Mouse (Mus musculus) liver, postnatal 0 days (tissue): ENCODE results near the gene Cd99l2. TPM values are rescaled to one million over a fixed set of nuclear protein-coding genes. Genes with fewer than 3 reads are reported as not detected.

Experiments
- ATAC-seq: fragments of 200-750 bp; cut with Nextera tagmentation; 2 replicates; pipeline ENCODE4 v1.8.0; 2017; ENCODE audit warnings: mild to moderate bottlenecking, moderate library complexity
- DNase-seq: peaks from one replicate; pipeline ENCODE4 v3.0.0-alpha.2; 2016
- H3K27ac ChIP-seq: fragments of 300-500 bp; sonication (generic); 2 replicates; pipeline ENCODE4 v1.5.1; 2014; ENCODE audit warnings: antibody characterized with exemption, moderate library complexity, mild to moderate bottlenecking, low read depth
- H3K27me3 ChIP-seq: fragments of 300-500 bp; sonication (generic); 2 replicates; pipeline ENCODE4 v1.6.1; 2014; ENCODE audit warnings: low read length, control low read depth, mixed read lengths; ENCODE audit not compliant: insufficient read depth
- H3K36me3 ChIP-seq: fragments of 300-500 bp; sonication (generic); replicated peaks from 2 replicates; pipeline ENCODE4 v1.6.1; 2014; ENCODE audit warnings: mild to moderate bottlenecking, control low read depth, low read length, moderate library complexity, mixed read lengths; ENCODE audit not compliant: insufficient read depth
- H3K4me1 ChIP-seq: fragments of 300-500 bp; sonication (generic); 2 replicates; pipeline ENCODE4 v1.6.1; 2014; ENCODE audit warnings: antibody characterized with exemption, mild to moderate bottlenecking, control low read depth; ENCODE audit not compliant: insufficient read depth
- H3K4me2 ChIP-seq: fragments of 300-500 bp; sonication (generic); 2 replicates; pipeline ENCODE4 v1.6.1; 2014; ENCODE audit warnings: low read depth, mild to moderate bottlenecking, low read length, moderate library complexity, mixed read lengths
- H3K4me3 ChIP-seq: fragments of 300-500 bp; sonication (generic); 2 replicates; pipeline ENCODE4 v1.5.1; 2014; ENCODE audit warnings: low read depth, low read length
- H3K9ac ChIP-seq: fragments of 300-500 bp; sonication (generic); replicated peaks from 2 replicates; pipeline ENCODE4 v1.6.1; 2014; ENCODE audit warnings: mild to moderate bottlenecking, moderate library complexity
- H3K9me3 ChIP-seq: fragments of 300-500 bp; sonication (generic); 2 replicates; pipeline ENCODE4 v1.6.1; 2016; ENCODE audit warnings: mild to moderate bottlenecking, control low read depth, low read length, mixed read lengths
- CTCF ChIP-seq: sonication (generic); IDR thresholded peaks from 2 replicates; pipeline ENCODE4 v1.5.1; 2016; ENCODE audit warnings: antibody characterized with exemption, low read depth
- EP300 ChIP-seq: IDR thresholded peaks from 2 replicates; pipeline ENCODE4 v1.6.1; 2016; ENCODE audit warnings: antibody characterized with exemption, low read depth, mild to moderate bottlenecking
- WGBS: fragments of 180-500 bp; shearing (Covaris S2); extraction: QIAGEN DNeasy Blood & Tissue Kit; methylation state at CpG from one replicate; pipeline ENCODE4 v1.1.7; 2014; ENCODE audit not compliant: insufficient replicate concordance; 5-methylcytosine and 5-hydroxymethylcytosine counted together
- microRNA-seq: library from miRNA; unstranded; fragments of <30 nt; microRNA quantifications from one replicate; pipeline ENCODE4, GENCODE M21; 2016
- polyA plus RNA-seq: library from polyadenylated mRNA; unstranded; fragments of >200 nt; fragmentation: Nextera tagmentation; extraction: Ambion mirVana; gene quantifications from 2 replicates; pipeline ENCODE4 v1.2.1, GENCODE M21; 2015

Gene Cd99l2
- polyA plus RNA-seq, 1 experiment from 2014 or later, result 6.2 TPM

DNA sequence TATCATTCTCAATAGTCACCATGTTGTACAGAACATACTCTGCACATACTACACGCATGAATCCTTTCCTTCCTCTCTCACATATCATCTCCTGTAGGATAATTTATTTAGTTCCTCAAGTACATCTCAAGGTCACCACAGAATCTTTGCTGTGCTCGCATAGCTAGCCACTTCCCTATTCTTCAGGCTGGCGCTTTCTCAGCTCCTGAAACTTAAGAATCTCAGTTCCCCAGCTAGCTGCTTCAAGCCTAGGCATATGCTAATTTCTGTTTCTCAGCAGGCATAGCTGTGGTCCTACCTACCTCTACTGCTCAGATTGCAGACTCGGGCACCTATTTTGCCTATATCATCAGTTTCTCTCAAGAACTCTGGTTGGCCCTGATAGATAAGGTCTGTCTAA is 96.3 kb downstream of the Cd99l2 start:
- WGBS, result 57% methylated on average over 4 of the region's 4 CpGs

DNA sequence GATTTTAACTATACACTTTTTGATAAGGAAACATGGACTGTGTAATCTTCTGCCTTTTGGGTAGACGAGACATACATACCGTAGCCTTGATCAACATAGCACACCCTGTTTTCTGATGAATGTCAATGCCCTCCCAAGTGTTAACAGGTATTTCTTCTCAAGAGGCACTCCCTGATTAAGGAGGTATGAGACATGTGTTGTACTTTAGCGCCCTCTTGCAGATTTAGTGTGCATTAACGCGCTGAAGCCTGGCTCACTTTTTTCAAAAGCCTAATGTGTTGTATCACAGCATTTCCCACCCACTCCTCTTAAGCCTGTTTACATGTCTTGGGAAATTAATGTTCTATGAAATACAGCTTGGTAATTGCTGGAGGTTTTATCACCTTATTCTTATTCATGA is 111.1 kb downstream of the Cd99l2 start:
- 53% methylated on average over 5 of the region's 5 CpGs for WGBS
- DNase-seq (peak; percentile 13), ATAC-seq (no peak)
- Histone ChIP-seq H3K4me1 (no peaks in the 10 kb centered on the region), H3K27me3 (no peaks in the 10 kb centered on the region), H3K4me3 (no peak overlapping the region), H3K27ac (no peak overlapping the region), H3K9me3 (no peaks in the 10 kb centered on the region), H3K36me3 (no peaks in the 10 kb centered on the region), H3K4me2 (no peak overlapping the region), H3K9ac (no peak overlapping the region)
- TF ChIP-seq CTCF (peak; percentile 68), EP300 (no peak)

More for the DNA sequence above, 96.3 kb downstream of the Cd99l2 start:
- no peak overlapping the region for H3K9ac ChIP-seq
- H3K4me1 ChIP-seq, result no peaks in the 10 kb centered on the region
- H3K27me3 ChIP-seq, result no peaks in the 10 kb centered on the region; the same call in 1 of the 2 replicates
- no peaks in the 10 kb centered on the region for H3K9me3 ChIP-seq
- ATAC-seq (no peak), DNase-seq (no peak)
- no peak overlapping the region for H3K4me2 ChIP-seq
- peaks cover 3% of the 10 kb centered on the region; the same call in 1 of the 2 replicates for H3K36me3 ChIP-seq
- no peak overlapping the region for H3K27ac ChIP-seq
- TF ChIP-seq CTCF, result no peak
- TF ChIP-seq EP300, result no peak
- no peak overlapping the region for H3K4me3 ChIP-seq

DNA sequence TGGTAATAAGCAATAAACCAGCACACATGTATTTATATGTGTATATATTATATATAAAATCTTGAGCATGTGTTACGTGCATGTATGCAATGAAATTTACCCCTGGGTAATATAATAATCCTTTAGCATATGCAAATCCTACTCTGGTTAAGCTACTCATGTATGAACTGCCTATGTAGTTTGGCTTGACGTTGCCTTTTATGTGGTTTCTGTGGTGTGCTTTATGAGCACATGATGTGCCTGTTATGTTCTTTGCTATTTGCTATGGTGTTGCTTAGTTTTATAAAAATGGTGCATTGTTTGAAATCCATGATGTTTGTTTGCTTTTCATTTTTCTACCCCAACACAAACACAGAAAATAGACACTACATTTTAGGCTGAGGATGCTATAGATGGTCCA is 114.2 kb downstream of the Cd99l2 start:
- H3K9ac ChIP-seq, result no peak overlapping the region
- TF ChIP-seq CTCF (no peak), EP300 (no peak)
- no peak for ATAC-seq
- no peaks in the 10 kb centered on the region for H3K4me1 ChIP-seq
- 83% methylated on average over 2 of the region's 2 CpGs for WGBS
- H3K9me3 ChIP-seq, result no peaks in the 10 kb centered on the region
- no peak overlapping the region for H3K4me3 ChIP-seq
- DNase-seq, result no peak
- H3K27me3 ChIP-seq, result no peaks in the 10 kb centered on the region
- no peaks in the 10 kb centered on the region for H3K36me3 ChIP-seq
- H3K4me2 ChIP-seq, result no peak overlapping the region
- no peak overlapping the region for H3K27ac ChIP-seq

DNA sequence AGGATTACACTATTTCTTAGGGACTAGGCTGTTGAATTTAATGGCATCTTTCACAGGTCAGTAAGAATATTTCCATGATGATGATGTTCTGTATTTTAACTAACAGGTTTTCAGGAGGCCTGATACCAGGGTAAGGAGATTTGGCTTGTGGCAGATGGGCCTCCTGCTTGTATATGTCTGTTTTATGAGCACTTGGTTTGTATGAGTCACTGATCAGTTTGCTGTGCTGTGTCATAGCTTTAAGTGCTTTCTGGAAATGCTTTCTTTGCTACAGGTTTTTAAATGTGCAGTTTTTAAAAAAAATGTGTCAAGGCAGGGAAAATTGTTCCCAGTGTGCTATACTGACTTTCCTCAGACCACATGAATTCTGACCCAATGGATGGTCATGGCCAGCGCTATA is 115.9 kb downstream of the Cd99l2 start:
- no peaks in the 10 kb centered on the region for H3K27me3 ChIP-seq
- WGBS, result 91% methylated on average over 1 of the region's 1 CpGs
- no peaks in the 10 kb centered on the region for H3K9me3 ChIP-seq
- TF ChIP-seq CTCF, result no peak
- TF ChIP-seq EP300, result no peak
- no peak overlapping the region for H3K4me2 ChIP-seq
- H3K36me3 ChIP-seq, result no peaks in the 10 kb centered on the region
- H3K27ac ChIP-seq, result no peak overlapping the region
- ATAC-seq (no peak), DNase-seq (no peak)
- no peaks in the 10 kb centered on the region for H3K4me1 ChIP-seq
- no peak overlapping the region for H3K4me3 ChIP-seq
- no peak overlapping the region for H3K9ac ChIP-seq

Small RNA genes lying within 50 kb of the gene (microRNA-seq; reads per million reads assigned to microRNA genes)
- not detected for gene Gm23945

Other genes with a start within 250 kb of the Cd99l2 start
- 4.6 and 5.3 TPM in 2 replicates for gene Mtmr1, start 128.1 kb downstream of the Cd99l2 start, polyA plus RNA-seq
- gene Hmgb3, start 63.1 kb upstream of the Cd99l2 start, polyA plus RNA-seq, result 80.3 and 91.7 TPM in 2 replicates
- gene Gpr50, start 170.8 kb upstream of the Cd99l2 start, polyA plus RNA-seq, result not detected in 2 replicates